Mouse (Mus musculus) limb, embryonic 11.5 days (tissue): ENCODE measurements around the gene Rhbg. TPM values are rescaled to one million over a fixed set of nuclear protein-coding genes. Genes with fewer than 3 reads are reported as not detected.

ENCODE experiments used
- ATAC-seq: fragments of 200-750 bp; cut with Nextera tagmentation; 2 replicates; pipeline ENCODE4 v1.8.0; 2017; ENCODE audit warnings: low read depth; ENCODE audit not compliant: insufficient number of reproducible peaks, low FRiP score, low TSS enrichment
- DNase-seq: peaks from one replicate; pipeline ENCODE4 v3.0.0-alpha.2; 2015; ENCODE audit warnings: low spot score
- H3K27ac ChIP-seq: fragments of 300-500 bp; sonication (generic); replicated peaks from 2 replicates; pipeline ENCODE4 v1.5.1; 2014; ENCODE audit warnings: low read depth, mild to moderate bottlenecking, low read length
- H3K27me3 ChIP-seq: fragments of 300-500 bp; sonication (generic); 2 replicates; pipeline ENCODE4 v1.6.1; 2014; ENCODE audit warnings: mild to moderate bottlenecking, low read length, mixed read lengths; ENCODE audit not compliant: control insufficient read depth, insufficient read depth
- H3K36me3 ChIP-seq: fragments of 300-500 bp; sonication (generic); 2 replicates; pipeline ENCODE4 v1.6.1; 2014; ENCODE audit warnings: mild to moderate bottlenecking, low read length, moderate library complexity, mixed read lengths; ENCODE audit not compliant: control insufficient read depth, insufficient read depth
- H3K4me1 ChIP-seq: fragments of 300-500 bp; sonication (generic); 2 replicates; pipeline ENCODE4 v1.6.1; 2014; ENCODE audit warnings: low read length, mixed read lengths; ENCODE audit not compliant: control insufficient read depth, insufficient read depth
- H3K4me2 ChIP-seq: fragments of 300-500 bp; sonication (generic); 2 replicates; pipeline ENCODE4 v1.6.1; 2014; ENCODE audit warnings: low read depth, mild to moderate bottlenecking, moderate library complexity; ENCODE audit not compliant: severe bottlenecking
- H3K4me3 ChIP-seq: fragments of 300-500 bp; sonication (generic); 2 replicates; pipeline ENCODE4 v1.5.1; 2014; ENCODE audit warnings: low read depth, low read length
- H3K9ac ChIP-seq: fragments of 300-500 bp; sonication (generic); 2 replicates; pipeline ENCODE4 v1.6.1; 2014; ENCODE audit warnings: mild to moderate bottlenecking, low read length
- H3K9me3 ChIP-seq: fragments of 300-500 bp; sonication (generic); 2 replicates; pipeline ENCODE4 v1.6.1; 2016; ENCODE audit warnings: low read length; ENCODE audit not compliant: control insufficient read depth
- WGBS: fragments of 180-500 bp; shearing (Covaris S2); extraction: QIAGEN DNeasy Blood & Tissue Kit; methylation state at CpG from one replicate; pipeline ENCODE4 v1.1.7; 2014; 5-methylcytosine and 5-hydroxymethylcytosine counted together
- microRNA-seq: library from miRNA; unstranded; fragments of <30 nt; microRNA quantifications from one replicate; pipeline ENCODE4, GENCODE M21; 2016
- polyA plus RNA-seq: library from polyadenylated mRNA; unstranded; fragments of >200 nt; fragmentation: Nextera tagmentation; extraction: Ambion mirVana; gene quantifications from 2 replicates; pipeline ENCODE4 v1.2.1, GENCODE M21; 2014

The Rhbg gene
- polyA plus RNA-seq, 1 experiment from 2014 or later: 0.11 TPM

DNA sequence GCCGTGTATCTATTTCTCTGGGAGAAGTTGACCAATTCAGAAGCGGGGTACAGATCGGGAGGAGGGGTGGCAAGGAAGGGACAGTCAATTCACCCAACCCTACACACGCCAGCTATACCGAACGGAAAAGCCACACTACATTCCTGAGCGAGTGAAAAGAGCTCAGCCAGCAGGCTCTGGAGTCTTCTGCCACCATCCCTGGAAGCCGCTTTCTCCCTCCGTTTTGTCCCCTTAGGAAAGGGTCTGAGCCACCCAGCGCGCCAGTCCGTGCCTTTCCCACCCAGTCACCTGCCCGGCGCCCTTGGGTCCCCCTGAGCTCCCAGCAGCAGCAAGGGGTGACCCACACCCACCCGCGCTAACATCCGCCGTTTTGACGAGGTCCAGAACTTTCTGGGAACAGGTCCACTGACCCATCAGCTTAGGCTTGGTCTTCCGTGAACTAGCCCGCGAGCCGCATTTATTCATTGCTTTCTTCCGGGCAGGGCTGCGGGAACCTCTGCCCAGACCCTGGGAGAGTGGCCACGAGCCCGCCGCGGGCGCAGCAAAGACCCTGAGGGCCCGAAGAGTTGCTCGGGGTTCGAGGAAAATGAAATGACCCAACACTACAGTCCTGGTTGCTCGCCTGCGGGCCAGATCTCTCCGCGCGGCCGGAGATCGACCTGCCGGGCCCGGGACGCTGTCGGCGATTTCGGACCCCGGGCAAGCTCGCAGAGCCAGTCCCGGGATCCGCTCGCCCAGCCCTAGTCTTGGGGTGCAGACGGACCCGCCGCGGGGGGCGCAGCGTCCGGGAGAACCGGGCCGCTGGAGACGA is 54.1 kb downstream of the Rhbg start:
- no peaks in the 10 kb centered on the region for H3K36me3 ChIP-seq
- DNase-seq (peak; percentile 63), ATAC-seq (no peak)
- H3K9me3 ChIP-seq: no peaks in the 10 kb centered on the region
- H3K9ac ChIP-seq: no peak overlapping the region
- H3K4me3 ChIP-seq: peak overlapping the region; percentile 15; the same call in 1 of the 2 replicates
- H3K27ac ChIP-seq: 0 out of 2 replicates have a peak overlapping the region, but pooled peaks have one; percentile 21
- H3K4me1 ChIP-seq: no peaks in the 10 kb centered on the region
- peak overlapping the region; percentile 28 for H3K4me2 ChIP-seq
- under 1% methylated on average over 58 of the region's 61 CpGs for WGBS
- peaks cover 95% of the 10 kb centered on the region for H3K27me3 ChIP-seq

DNA sequence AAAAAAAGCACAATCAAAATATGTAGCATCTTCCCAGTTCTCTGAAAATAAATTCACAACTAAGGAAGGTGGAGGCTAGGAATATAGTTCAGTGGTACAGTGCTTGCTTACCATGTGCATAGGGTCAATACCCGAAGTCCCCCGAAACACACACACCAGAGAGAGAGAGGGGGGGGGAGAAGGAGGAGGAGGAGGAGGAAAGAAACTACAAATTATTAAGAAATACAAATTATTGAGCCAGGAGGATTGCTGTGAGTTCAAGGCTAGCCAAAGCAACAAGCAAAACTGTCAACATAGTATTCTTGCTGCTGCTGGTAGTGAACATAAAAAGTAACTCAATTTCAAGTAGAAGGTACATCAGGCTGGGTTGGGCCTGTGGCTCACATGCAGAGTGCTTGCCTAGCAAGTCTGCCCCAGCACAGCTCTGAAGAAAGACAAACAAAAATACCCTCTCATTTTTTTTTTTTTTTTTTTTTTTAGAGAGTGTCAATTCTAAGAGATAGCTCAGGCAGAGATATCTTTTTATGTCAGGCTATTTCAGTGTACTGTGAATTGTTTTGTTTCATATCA is 54.9 kb downstream of the Rhbg start:
- DNase-seq (no peak), ATAC-seq (no peak)
- Histone ChIP-seq H3K36me3 (no peaks in the 10 kb centered on the region), H3K27ac (no peak overlapping the region), H3K4me1 (no peaks in the 10 kb centered on the region), H3K9me3 (no peaks in the 10 kb centered on the region), H3K4me2 (no peak overlapping the region), H3K9ac (no peak overlapping the region), H3K27me3 (peaks cover 89% of the 10 kb centered on the region), H3K4me3 (no peak overlapping the region)
- WGBS: 27% methylated on average over 2 of the region's 2 CpGs

DNA sequence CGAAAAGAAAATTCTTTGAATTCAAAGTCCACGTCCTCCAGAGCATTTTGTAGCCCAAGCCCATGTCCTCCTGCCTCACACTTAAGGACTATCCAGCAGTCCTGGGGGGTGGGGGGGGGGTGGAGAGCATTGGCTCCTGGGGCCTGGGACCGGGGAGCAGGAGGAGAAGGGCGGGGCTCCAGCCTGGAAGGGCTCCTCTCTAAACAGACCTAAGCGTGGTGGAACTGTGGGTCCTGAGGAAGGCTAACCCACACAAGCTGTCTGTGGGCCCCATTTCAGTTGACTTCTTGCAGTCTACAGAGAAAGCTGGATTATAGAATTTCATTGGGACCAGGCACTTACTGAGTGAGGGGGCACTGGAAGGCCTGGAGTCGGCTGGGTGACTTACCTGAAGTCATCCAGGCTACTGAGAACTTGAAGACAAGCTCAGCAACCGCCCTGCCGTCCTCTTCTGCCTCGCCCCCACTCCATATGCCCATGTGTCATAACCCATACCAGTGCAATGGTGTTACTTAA is 55.9 kb downstream of the Rhbg start:
- Histone ChIP-seq H3K36me3 (no peaks in the 10 kb centered on the region), H3K4me2 (no peak overlapping the region), H3K4me1 (no peaks in the 10 kb centered on the region), H3K4me3 (no peak overlapping the region), H3K9ac (no peak overlapping the region), H3K27ac (no peak overlapping the region), H3K27me3 (peaks cover 81% of the 10 kb centered on the region), H3K9me3 (no peaks in the 10 kb centered on the region)
- DNase-seq: no peak
- no peak for ATAC-seq
- WGBS: 3% methylated on average over 9 of the region's 9 CpGs

DNA sequence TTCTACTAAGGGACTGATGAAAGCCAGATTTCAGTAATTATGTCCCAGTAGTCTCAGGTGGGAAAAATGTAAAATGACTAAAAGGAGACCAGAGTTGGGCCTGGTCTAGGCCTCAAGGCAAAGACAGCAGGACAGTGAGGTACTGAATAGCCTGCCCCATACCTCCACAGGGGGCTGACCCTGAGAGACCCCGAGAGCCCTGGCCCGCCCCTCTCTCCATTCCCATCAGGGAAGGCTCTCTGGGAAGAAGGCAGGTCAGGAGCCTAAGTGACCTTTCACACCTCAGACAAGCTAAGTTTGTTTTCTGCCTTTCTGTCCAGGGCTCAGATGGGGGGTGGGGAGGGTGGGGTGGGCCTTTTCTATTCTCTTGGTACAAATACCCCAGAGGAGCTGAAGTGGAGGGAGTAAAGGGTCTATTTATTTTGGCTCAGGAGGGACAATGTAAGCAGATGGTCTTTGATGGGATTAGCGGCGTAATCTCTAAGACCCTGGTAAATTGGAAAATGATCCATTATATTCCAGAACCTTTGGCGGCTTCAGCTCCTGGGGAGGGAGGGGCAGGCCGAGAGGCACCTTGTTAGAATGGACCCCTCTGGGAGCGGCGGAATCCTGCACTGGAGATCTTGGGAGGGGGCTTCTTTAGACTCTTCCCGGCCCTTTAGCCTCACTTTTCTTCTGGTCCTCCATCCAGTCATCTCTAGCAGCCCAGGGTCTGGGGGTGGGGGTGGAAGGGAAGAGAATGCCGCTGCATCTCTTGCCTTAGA is 56.6 kb downstream of the Rhbg start:
- no peak overlapping the region for H3K4me2 ChIP-seq
- ATAC-seq (no peak), DNase-seq (no peak)
- H3K4me1 ChIP-seq: no peaks in the 10 kb centered on the region
- H3K36me3 ChIP-seq: no peaks in the 10 kb centered on the region
- no peak overlapping the region for H3K27ac ChIP-seq
- H3K4me3 ChIP-seq: no peak overlapping the region
- H3K9me3 ChIP-seq: no peaks in the 10 kb centered on the region
- H3K27me3 ChIP-seq: peaks cover 75% of the 10 kb centered on the region
- WGBS: 7% methylated on average over 10 of the region's 10 CpGs
- no peak overlapping the region for H3K9ac ChIP-seq

Small RNAs within 50 kb of the gene (microRNA-seq; reads per million reads assigned to microRNA genes)
- gene Gm25641 (not detected), gene Mir3093 (not detected), gene Mir9-1 (not detected)

Other genes with a start within 250 kb of the Rhbg start
- gene Hapln2, start 227.1 kb downstream of the Rhbg start, polyA plus RNA-seq: 0.44 TPM in 1 of 2 replicates, not detected in the other
- gene Gpatch4, start 211.6 kb downstream of the Rhbg start, polyA plus RNA-seq: 36.9 and 44.1 TPM in 2 replicates
- 171 and 172 TPM in 2 replicates for gene Naxe, start 196.2 kb downstream of the Rhbg start, polyA plus RNA-seq
- not detected in 2 replicates for gene Ttc24, start 176.4 kb downstream of the Rhbg start, polyA plus RNA-seq
- gene Iqgap3, start 172.7 kb downstream of the Rhbg start, polyA plus RNA-seq: 16.0 and 19.6 TPM in 2 replicates
- 12.6 and 14.3 TPM in 2 replicates for gene Mef2d, start 112.3 kb downstream of the Rhbg start, polyA plus RNA-seq
- 0.37 and 0.59 TPM in 2 replicates for gene Gm38392, start 32.5 kb upstream of the Rhbg start, polyA plus RNA-seq
- gene Tsacc, start 42.3 kb upstream of the Rhbg start, polyA plus RNA-seq: 11.9 TPM in 2 replicates
- gene Cct3, start 42.4 kb upstream of the Rhbg start, polyA plus RNA-seq: 764 and 785 TPM in 2 replicates
- gene Glmp, start 70.3 kb upstream of the Rhbg start, polyA plus RNA-seq: 90.5 and 100 TPM in 2 replicates
- gene Tmem79, start 81.4 kb upstream of the Rhbg start, polyA plus RNA-seq: 1.8 and 3.3 TPM in 2 replicates
- gene Smg5, start 81.6 kb upstream of the Rhbg start, polyA plus RNA-seq: 44.9 and 49.0 TPM in 2 replicates
- gene Paqr6, start 109.9 kb upstream of the Rhbg start, polyA plus RNA-seq: 1.1 and 1.8 TPM in 2 replicates
- not detected in 2 replicates for gene Bglap3, start 118.0 kb upstream of the Rhbg start, polyA plus RNA-seq
- not detected in 2 replicates for gene Bglap2, start 124.0 kb upstream of the Rhbg start, polyA plus RNA-seq
- not detected in 2 replicates for gene Bglap, start 129.8 kb upstream of the Rhbg start, polyA plus RNA-seq
- 174 and 185 TPM in 2 replicates for gene Pmf1, start 155.6 kb upstream of the Rhbg start, polyA plus RNA-seq
- 17.7 and 18.9 TPM in 2 replicates for gene Slc25a44, start 170.4 kb upstream of the Rhbg start, polyA plus RNA-seq
- 5.4 and 5.7 TPM in 2 replicates for gene Sema4a, start 206.5 kb upstream of the Rhbg start, polyA plus RNA-seq